Mouse (Mus musculus): ENCODE measurements at regions not wholly inside any gene's neighbourhood (a gene's known extent, or its start where the extent isn't known, plus 50 kb on each side); places are given as distances from the start of the nearest gene placed in this dataset.
A peak's percentile ranks its signal among the peaks of the same experiment; 100 is the strongest.

- no peaks in the 10 kb centered on the region for H3K27me3 ChIP-seq (ENCODE audit: control insufficient read depth, insufficient read depth, low read length)
- no peaks in the 10 kb centered on the region for H3K36me3 ChIP-seq (ENCODE audit: control insufficient read depth, insufficient read depth, low read length)
- DNase-seq (ENCODE audit: low spot score) (no peak), ATAC-seq (replicated peaks; ENCODE audit: low FRiP score) (no peak)
- no peak overlapping the region for H3K27ac ChIP-seq (ENCODE audit: low read depth, low read length)
- H3K9ac ChIP-seq (ENCODE audit: low read length): no peak overlapping the region
- H3K4me2 ChIP-seq (ENCODE audit: low read depth, low read length, severe bottlenecking): no peak overlapping the region
- H3K9me3 ChIP-seq (ENCODE audit: control insufficient read depth, low read length): no peaks in the 10 kb centered on the region
- no peaks in the 10 kb centered on the region for H3K4me1 ChIP-seq (replicated peaks; ENCODE audit: control insufficient read depth, insufficient read depth, low read length)
- no peak overlapping the region for H3K4me3 ChIP-seq (ENCODE audit: low read depth, low read length)
- WGBS: 92% methylated on average over 10 of the region's 10 CpGs
Observed at GRCm38 (mm10) chr13:28461281-28461680, 204.0 kb downstream of the Gm11361 start.

DNA sequence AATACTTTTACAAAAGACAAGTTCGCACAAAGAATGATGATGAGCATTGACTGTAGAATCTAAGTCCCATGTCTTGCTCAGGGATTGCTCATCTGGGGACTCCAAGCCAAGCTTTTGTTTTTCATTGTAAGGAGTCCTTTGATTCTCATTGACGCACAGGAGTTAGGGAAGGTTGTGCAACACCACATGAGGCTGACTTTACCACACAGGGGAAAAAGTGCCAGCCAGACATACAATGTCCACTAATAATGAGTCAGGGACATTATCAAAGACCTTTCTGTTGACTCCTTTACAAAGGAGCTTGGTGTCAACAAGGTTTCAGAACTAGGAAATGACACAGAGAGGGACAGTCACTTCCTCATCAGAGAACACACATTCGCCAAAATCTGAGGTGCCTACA is 200.1 kb downstream of the Gm11361 start:
- no peak for DNase-seq (ENCODE audit: low spot score)
- H3K27ac ChIP-seq (ENCODE audit: low read depth, low read length): no peak overlapping the region
- H3K9me3 ChIP-seq (ENCODE audit: control insufficient read depth, low read length): no peaks in the 10 kb centered on the region
- H3K9ac ChIP-seq (ENCODE audit: low read length): no peak overlapping the region
- no peaks in the 10 kb centered on the region for H3K27me3 ChIP-seq (ENCODE audit: control insufficient read depth, insufficient read depth, low read length)
- no peak overlapping the region for H3K4me2 ChIP-seq (ENCODE audit: low read depth, low read length, severe bottlenecking)
- no peaks in the 10 kb centered on the region for H3K36me3 ChIP-seq (ENCODE audit: control insufficient read depth, insufficient read depth, low read length)
- 86% methylated on average over 3 of the region's 3 CpGs for WGBS
- no peak overlapping the region for H3K4me3 ChIP-seq (ENCODE audit: low read depth, low read length)
- ATAC-seq (replicated peaks; ENCODE audit: low FRiP score): no peak
- H3K4me1 ChIP-seq (replicated peaks; ENCODE audit: control insufficient read depth, insufficient read depth, low read length): no peaks in the 10 kb centered on the region

- no peak for ATAC-seq (replicated peaks; ENCODE audit: low FRiP score)
Observed at GRCm38 (mm10) chr13:28455878-28456277, 198.6 kb downstream of the Gm11361 start.

DNA sequence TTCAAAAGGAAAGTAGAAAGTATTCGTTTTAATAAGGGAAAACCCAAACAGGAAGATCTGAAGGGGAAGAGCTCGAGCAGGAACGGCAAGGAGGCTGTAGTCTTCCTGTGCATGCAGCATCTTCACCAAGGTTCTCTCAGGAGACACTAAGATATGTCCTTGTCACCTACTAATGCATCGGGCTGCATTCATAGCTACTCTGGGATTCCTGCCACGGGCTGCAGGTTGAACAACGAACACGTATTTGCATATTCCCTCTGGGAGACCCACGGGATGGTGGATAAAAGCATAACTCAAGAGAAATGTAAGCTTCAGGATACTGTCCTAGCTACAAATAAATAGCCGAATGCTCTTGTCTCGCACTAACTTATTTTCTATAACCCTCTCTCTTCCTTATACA is 197.7 kb downstream of the Gm11361 start:
- no peak for ATAC-seq (replicated peaks; ENCODE audit: low FRiP score)
- H3K4me1 ChIP-seq (replicated peaks; ENCODE audit: control insufficient read depth, insufficient read depth, low read length): peaks cover 3% of the 10 kb centered on the region; the same call in 1 of the 2 replicates
- H3K27me3 ChIP-seq (ENCODE audit: control insufficient read depth, insufficient read depth, low read length): no peaks in the 10 kb centered on the region
- no peak overlapping the region for H3K4me3 ChIP-seq (ENCODE audit: low read depth, low read length)
- no peak overlapping the region for H3K27ac ChIP-seq (ENCODE audit: low read depth, low read length)
- DNase-seq (ENCODE audit: low spot score): no peak
- no peak overlapping the region for H3K4me2 ChIP-seq (ENCODE audit: low read depth, low read length, severe bottlenecking)
- no peak overlapping the region for H3K9ac ChIP-seq (ENCODE audit: low read length)
- WGBS: 87% methylated on average over 10 of the region's 10 CpGs
- H3K36me3 ChIP-seq (ENCODE audit: control insufficient read depth, insufficient read depth, low read length): no peaks in the 10 kb centered on the region
- no peaks in the 10 kb centered on the region for H3K9me3 ChIP-seq (ENCODE audit: control insufficient read depth, low read length)

More at GRCm38 (mm10) chr13:28455878-28456277, 198.6 kb downstream of the Gm11361 start:
- no peak overlapping the region for H3K27ac ChIP-seq (ENCODE audit: low read depth, low read length)
- H3K9me3 ChIP-seq (ENCODE audit: control insufficient read depth, low read length): no peaks in the 10 kb centered on the region
- no peak overlapping the region for H3K9ac ChIP-seq (ENCODE audit: low read length)
- no peaks in the 10 kb centered on the region for H3K27me3 ChIP-seq (ENCODE audit: control insufficient read depth, insufficient read depth, low read length)
- no peak overlapping the region for H3K4me3 ChIP-seq (ENCODE audit: low read depth, low read length)
- WGBS: 86% methylated on average over 3 of the region's 3 CpGs
- no peak for DNase-seq (ENCODE audit: low spot score)
- peaks cover 3% of the 10 kb centered on the region; the same call in 1 of the 2 replicates for H3K4me1 ChIP-seq (replicated peaks; ENCODE audit: control insufficient read depth, insufficient read depth, low read length)
- H3K4me2 ChIP-seq (ENCODE audit: low read depth, low read length, severe bottlenecking): no peak overlapping the region
- H3K36me3 ChIP-seq (ENCODE audit: control insufficient read depth, insufficient read depth, low read length): no peaks in the 10 kb centered on the region

DNA sequence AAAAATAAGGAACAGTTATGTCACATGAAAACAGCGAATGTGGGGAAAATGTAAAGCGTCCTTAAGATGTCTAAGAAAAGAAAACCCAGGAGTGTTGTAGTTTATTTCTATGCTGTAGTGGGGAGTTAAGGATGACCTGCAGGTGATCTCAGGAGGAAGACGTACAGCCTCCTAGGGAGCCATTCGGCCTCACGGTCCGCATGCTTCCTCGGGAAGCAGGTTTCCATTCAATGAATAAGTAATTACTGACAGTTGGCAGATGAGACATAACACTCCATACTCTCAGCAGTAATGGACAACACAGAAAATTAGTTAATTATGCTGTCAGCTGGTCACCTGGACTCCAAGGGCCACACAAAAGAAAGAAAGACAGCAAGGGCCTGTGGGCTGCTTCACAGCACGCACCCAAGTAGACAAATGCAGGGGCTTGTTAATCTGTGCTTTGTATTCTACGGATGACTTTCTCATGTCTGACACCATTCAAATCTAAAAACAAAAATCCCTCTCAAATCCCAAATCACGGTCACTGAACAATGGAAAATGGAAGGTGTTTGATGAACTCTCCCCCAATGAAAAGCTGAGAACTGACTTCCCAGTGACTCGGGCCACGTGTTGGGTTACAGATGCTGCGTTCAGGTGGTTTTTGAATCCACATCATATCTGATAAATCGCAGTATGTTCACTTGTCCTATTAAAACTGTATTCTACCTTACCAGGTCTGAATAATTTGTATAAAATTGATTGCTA is 193.5 kb downstream of the Gm11361 start:
- ATAC-seq (replicated peaks; ENCODE audit: low FRiP score) (peak; percentile 49; the same call in 1 of the 2 replicates), DNase-seq (ENCODE audit: low spot score) (no peak)
- H3K9ac ChIP-seq (ENCODE audit: low read length): no peak overlapping the region
- H3K4me2 ChIP-seq (ENCODE audit: low read depth, low read length, severe bottlenecking): no peak overlapping the region
- no peak overlapping the region for H3K4me3 ChIP-seq (ENCODE audit: low read depth, low read length)
- H3K27me3 ChIP-seq (ENCODE audit: control insufficient read depth, insufficient read depth, low read length): no peaks in the 10 kb centered on the region
- WGBS: 38% methylated on average over 14 of the region's 14 CpGs
- H3K9me3 ChIP-seq (ENCODE audit: control insufficient read depth, low read length): no peaks in the 10 kb centered on the region
- H3K4me1 ChIP-seq (replicated peaks; ENCODE audit: control insufficient read depth, insufficient read depth, low read length): peaks cover 3% of the 10 kb centered on the region; the same call in 1 of the 2 replicates
- H3K36me3 ChIP-seq (ENCODE audit: control insufficient read depth, insufficient read depth, low read length): no peaks in the 10 kb centered on the region
- H3K27ac ChIP-seq (ENCODE audit: low read depth, low read length): no peak overlapping the region

- 89% methylated on average over 1 of the region's 1 CpGs for WGBS
- Histone ChIP-seq H3K36me3 (ENCODE audit: control insufficient read depth, insufficient read depth, low read length) (no peaks in the 10 kb centered on the region), H3K27ac (ENCODE audit: low read depth, low read length) (no peak overlapping the region), H3K9me3 (ENCODE audit: control insufficient read depth, low read length) (no peaks in the 10 kb centered on the region), H3K4me1 (replicated peaks; ENCODE audit: control insufficient read depth, insufficient read depth, low read length) (peaks cover 3% of the 10 kb centered on the region; the same call in 1 of the 2 replicates), H3K4me2 (ENCODE audit: low read depth, low read length, severe bottlenecking) (no peak overlapping the region), H3K9ac (ENCODE audit: low read length) (no peak overlapping the region), H3K4me3 (ENCODE audit: low read depth, low read length) (no peak overlapping the region), H3K27me3 (ENCODE audit: control insufficient read depth, insufficient read depth, low read length) (no peaks in the 10 kb centered on the region)
- DNase-seq (ENCODE audit: low spot score) (no peak), ATAC-seq (replicated peaks; ENCODE audit: low FRiP score) (no peak)
Observed at GRCm38 (mm10) chr13:28449026-28449425, 191.7 kb downstream of the Gm11361 start.

- no peaks in the 10 kb centered on the region for H3K4me1 ChIP-seq (replicated peaks; ENCODE audit: control insufficient read depth, insufficient read depth, low read length)
- ATAC-seq (replicated peaks; ENCODE audit: low FRiP score): no peak
- no peak for DNase-seq (ENCODE audit: low spot score)
- H3K27me3 ChIP-seq (ENCODE audit: control insufficient read depth, insufficient read depth, low read length): no peaks in the 10 kb centered on the region
- no peak overlapping the region for H3K4me2 ChIP-seq (ENCODE audit: low read depth, low read length, severe bottlenecking)
- no peaks in the 10 kb centered on the region; the same call in 1 of the 2 replicates for H3K9me3 ChIP-seq (ENCODE audit: control insufficient read depth, low read length)
- no peaks in the 10 kb centered on the region for H3K36me3 ChIP-seq (ENCODE audit: control insufficient read depth, insufficient read depth, low read length)
- H3K4me3 ChIP-seq (ENCODE audit: low read depth, low read length): no peak overlapping the region
- H3K27ac ChIP-seq (ENCODE audit: low read depth, low read length): no peak overlapping the region
- H3K9ac ChIP-seq (ENCODE audit: low read length): no peak overlapping the region
Observed at GRCm38 (mm10) chr13:28442250-28442649, 184.9 kb downstream of the Gm11361 start.

DNA sequence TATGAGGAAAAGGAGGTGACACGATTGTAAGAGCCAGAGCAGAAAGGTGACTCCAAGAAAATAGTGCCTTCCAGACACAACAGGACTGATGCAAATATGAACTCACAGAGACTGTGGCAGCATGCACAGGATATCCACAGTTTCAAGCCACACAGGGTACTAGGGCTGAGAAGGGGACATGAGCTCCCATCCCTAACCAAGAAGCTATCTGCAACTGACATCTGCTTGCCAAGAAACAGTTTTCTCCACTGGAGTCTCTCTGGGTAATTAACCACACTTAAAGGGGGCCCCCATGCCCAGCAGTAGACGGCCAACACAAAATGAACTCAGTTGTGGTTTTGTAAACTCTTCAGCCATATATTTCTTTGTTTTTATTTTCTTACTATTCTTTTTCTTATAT is 176.1 kb downstream of the Gm11361 start:
- no peak overlapping the region for H3K4me3 ChIP-seq (ENCODE audit: low read depth, low read length)
- no peak for DNase-seq (ENCODE audit: low spot score)
- H3K4me2 ChIP-seq (ENCODE audit: low read depth, low read length, severe bottlenecking): no peak overlapping the region
- H3K4me1 ChIP-seq (replicated peaks; ENCODE audit: control insufficient read depth, insufficient read depth, low read length): no peaks in the 10 kb centered on the region
- no peaks in the 10 kb centered on the region for H3K9me3 ChIP-seq (ENCODE audit: control insufficient read depth, low read length)
- H3K27ac ChIP-seq (ENCODE audit: low read depth, low read length): no peak overlapping the region
- H3K27me3 ChIP-seq (ENCODE audit: control insufficient read depth, insufficient read depth, low read length): no peaks in the 10 kb centered on the region
- no peaks in the 10 kb centered on the region for H3K36me3 ChIP-seq (ENCODE audit: control insufficient read depth, insufficient read depth, low read length)
- WGBS: 78% methylated on average over 2 of the region's 2 CpGs
- no peak overlapping the region for H3K9ac ChIP-seq (ENCODE audit: low read length)
- no peak for ATAC-seq (replicated peaks; ENCODE audit: low FRiP score)

GRCm38 (mm10) chr13:28432017-28432416 is 174.7 kb downstream of the Gm11361 start:
- H3K4me3 ChIP-seq (ENCODE audit: low read depth, low read length): no peak overlapping the region
- H3K9me3 ChIP-seq (ENCODE audit: control insufficient read depth, low read length): no peaks in the 10 kb centered on the region
- H3K36me3 ChIP-seq (ENCODE audit: control insufficient read depth, insufficient read depth, low read length): no peaks in the 10 kb centered on the region
- H3K4me2 ChIP-seq (ENCODE audit: low read depth, low read length, severe bottlenecking): no peak overlapping the region
- DNase-seq (ENCODE audit: low spot score) (no peak), ATAC-seq (replicated peaks; ENCODE audit: low FRiP score) (no peak)
- no peaks in the 10 kb centered on the region for H3K4me1 ChIP-seq (replicated peaks; ENCODE audit: control insufficient read depth, insufficient read depth, low read length)
- 71% methylated on average over 2 of the region's 2 CpGs for WGBS
- H3K27me3 ChIP-seq (ENCODE audit: control insufficient read depth, insufficient read depth, low read length): no peaks in the 10 kb centered on the region
- H3K27ac ChIP-seq (ENCODE audit: low read depth, low read length): no peak overlapping the region
- no peak overlapping the region for H3K9ac ChIP-seq (ENCODE audit: low read length)

All from forebrain, embryonic 11.5 days (tissue).